Mouse (Mus musculus) layer of hippocampus, postnatal 36 days (tissue): ENCODE results near the gene Pde4d. TPM values are rescaled to one million over a fixed set of nuclear protein-coding genes. Genes with fewer than 3 reads are reported as not detected.
"Not testable (repeated sequence)": the region's sequence is repeated elsewhere in the genome, so short reads cannot be mapped to it uniquely, and the experiment has no call there.

ENCODE experiments used
- DNase-seq, 2 experiments: peaks; one replicate each; pipeline ENCODE4 v3.0.0; 2022
- total RNA-seq, 2 experiments: library from RNA; stranded (reverse); gene quantifications; 2 replicates each; pipeline ENCODE4 v1.2.3; 2021

Pde4d gene
- total RNA-seq, 2 experiments from 2014 or later, result 69.7 to 69.8 TPM

DNA sequence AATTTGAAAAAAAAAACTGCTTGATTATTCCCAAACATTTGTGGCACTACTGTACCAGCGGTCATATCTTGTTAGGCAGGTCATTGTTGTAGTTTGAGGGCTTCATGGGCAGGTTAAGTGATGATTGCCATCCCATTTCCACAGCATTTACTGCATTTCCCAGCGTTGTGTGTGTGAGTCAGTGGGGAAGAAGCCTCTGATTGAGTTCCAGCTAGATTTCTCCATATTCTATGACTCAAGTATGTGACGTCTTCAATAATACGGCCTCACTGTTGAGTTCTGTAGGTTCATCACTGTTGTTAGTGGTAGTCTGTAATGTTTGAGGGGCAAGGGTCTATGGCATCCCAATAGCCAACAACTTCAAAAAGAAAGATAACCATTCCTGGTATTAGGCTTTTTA is 255.7 kb downstream of the Pde4d start:
- no peak for DNase-seq

DNA sequence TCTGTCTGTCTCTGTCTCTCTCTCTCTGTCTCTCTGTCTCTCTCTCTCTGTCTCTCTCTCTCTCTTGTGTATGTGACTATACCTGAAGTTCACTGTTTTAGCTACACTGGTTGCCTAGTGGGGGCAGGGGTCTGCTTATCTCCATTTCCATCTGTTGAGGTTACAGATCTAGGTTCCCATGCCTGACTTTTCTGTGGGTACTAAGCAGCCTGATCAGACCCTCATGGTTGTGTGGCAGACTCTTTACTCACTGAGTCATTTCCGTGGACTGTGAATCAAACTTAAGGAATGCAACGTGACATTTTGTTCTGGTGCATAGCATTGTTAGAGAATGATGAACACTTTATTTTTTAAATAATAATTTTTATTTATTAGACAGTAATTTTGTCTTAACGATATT is 264.3 kb downstream of the Pde4d start:
- DNase-seq, result no peak

GRCm38 (mm10) chr13:108715029-108715428 is 265.3 kb downstream of the Pde4d start:
- no peak for DNase-seq

DNA sequence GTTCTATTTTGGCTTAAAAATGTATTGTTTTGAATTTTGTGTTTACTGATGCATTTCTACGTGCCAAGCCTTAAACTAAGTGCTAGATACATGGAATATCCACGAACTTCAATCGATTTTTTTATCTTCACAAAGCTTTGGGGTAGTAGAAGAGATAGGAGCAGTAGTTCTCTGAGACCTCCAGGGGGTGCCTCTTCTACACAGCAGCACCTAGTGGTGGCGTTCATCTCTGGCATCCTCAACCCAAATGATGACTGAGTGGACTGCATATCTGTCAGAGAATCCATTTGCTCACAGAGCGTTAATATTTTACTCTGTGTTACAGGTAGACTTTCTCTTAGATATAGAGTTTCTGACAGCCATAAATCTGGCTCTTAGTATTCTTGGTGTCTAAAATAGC is 272.5 kb downstream of the Pde4d start:
- no peak for DNase-seq

DNA sequence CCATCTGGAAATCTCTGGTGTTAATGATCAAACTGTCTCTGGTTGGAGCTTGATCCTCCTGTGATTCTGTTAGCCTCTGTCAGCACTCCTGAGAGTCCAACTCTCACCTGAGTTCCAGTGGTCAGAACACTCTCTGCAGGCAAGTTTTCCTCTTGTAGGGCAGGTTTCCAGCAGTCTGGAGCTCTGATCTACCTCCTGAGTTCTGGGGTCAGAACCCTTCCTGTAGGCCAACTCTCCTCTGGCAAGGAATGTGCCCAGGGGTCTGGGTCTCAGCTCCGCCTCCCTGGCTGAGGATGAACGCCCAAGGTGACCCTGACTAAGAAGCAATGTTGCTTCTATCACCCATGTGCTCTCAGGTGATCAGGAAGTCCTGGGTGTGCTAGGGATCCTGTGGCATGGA is 284.6 kb downstream of the Pde4d start:
- DNase-seq, result not testable (repeated sequence)

DNA sequence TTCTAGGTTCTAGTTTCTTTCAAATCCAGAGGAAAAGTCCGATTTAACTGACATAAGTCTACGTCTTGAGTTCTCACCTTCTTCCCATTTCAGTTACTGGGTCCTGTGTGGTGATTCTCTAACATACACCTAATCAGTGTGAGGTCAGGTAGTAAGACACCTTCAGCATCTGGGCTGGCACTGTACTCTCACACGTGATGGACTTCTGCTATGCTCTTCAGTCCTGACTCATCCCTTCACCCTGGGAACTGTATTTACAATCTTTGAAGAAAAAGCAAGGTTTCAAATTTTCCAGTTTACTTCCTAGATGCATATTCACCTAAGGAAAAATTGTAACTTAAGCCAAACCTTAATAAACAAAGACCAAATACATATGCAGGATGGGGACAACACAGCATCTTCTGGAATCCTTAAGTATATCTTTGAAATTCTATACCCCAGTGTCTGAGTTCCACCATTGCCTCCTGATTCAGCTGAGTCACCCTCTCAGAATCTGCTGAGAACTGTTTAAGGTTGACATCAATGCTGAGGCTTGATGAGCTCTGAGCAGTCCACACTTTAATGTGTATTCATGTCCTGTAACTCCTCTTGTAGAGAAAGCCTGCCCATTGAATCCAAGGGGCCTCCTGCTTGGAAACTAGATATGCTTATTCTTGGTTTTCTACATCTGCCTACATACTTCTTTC is 301.6 kb downstream of the Pde4d start:
- DNase-seq, result no peak

GRCm38 (mm10) chr13:108757477-108757876 is 307.7 kb downstream of the Pde4d start:
- DNase-seq, result no peak

DNA sequence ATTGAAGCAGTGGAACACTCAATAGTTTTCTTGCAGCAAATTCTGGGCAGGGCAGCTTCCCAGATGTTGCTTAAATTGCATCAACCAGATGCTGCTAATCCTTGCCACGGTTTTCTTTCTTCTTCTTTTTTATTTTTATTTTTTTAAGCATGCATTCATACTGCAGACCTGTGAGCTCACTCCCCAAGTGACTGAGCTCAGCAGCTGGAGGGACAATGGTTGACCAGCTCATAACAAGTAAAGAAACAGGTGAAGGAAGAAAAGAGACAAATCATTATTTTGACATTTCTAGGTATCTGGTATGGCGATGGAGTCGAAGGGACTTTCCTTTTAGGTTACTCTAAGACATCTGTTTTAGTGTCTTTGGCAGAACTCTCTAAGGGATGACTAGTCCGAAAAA is 308.6 kb downstream of the Pde4d start:
- no peak for DNase-seq

GRCm38 (mm10) chr13:108759140-108759539 is 309.4 kb downstream of the Pde4d start:
- no peak for DNase-seq

DNA sequence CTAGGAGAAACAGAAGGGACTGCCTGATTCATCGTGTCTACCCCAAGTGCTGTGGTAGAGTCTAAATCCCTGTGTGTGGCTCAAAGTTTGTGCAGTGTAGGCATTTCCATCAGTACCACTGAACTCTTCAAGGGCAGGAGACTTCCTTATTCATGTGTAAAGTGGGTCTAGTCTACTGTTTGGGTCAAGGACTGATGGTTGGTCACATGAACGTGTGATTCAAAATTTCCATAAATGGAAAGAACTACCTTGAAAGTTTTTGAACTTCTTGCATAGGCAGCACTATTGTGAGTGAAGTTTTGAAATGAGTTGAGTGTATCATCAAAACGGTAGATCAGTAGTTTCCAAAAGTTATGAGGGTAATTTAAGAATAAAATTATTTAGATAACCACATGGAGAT is 313.5 kb downstream of the Pde4d start:
- DNase-seq, result no peak

DNA sequence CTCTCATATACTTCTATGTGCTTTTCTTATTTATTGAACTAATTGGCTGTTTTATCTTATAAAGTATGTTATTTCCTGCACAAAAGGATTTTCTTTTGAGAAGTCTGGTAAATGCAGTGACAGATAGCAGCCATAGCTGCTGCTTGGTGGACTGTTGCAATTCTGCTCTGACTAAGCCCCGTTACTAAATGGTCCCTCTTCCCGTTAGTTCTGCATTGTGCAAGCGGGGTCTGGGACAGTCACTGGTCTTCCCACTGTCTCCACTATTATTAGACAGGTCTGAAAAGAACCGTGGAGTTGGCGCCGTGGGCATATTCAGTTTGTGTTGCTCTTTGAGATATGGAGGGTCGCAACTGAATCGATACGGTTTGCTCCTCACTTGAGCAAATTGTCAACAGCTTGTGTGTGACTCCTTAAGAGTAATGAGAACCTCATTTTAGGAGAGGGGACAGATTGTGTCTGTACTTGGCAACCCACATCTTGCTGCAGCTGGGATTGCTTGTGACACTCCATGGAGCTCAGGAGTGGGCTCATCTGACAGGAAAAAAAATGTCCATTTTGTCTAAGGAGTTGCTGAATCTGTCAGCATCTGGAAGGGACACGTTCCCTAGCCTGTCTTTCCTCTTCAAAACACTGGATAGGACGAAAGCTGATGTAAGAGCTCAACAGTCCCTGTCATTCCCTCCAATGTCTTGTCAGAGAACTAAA is 316.4 kb downstream of the Pde4d start:
- DNase-seq, result no peak

GRCm38 (mm10) chr13:108769465-108770056 is 319.8 kb downstream of the Pde4d start:
- no peak for DNase-seq

DNA sequence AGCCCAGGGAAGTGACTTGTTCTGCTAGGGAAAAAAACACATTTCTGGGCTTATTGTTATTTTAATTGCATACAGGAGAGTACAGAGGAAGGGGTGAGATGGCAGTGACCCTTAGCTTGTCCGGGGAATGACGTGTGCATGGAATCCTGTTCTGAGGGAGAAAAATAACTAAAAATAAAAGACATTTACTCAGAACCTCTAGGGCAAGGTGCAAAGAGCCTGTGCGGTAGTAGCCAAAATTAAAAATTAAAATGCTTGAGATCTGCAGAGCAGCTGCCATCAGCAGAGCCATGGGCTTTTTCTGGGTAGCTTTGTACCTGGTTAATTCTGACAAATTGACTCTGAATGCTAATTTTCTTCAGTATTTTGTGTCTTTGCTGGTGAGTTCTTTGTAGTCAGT is 322.6 kb downstream of the Pde4d start:
- no peak for DNase-seq

GRCm38 (mm10) chr13:108774981-108775380 is 325.2 kb downstream of the Pde4d start:
- no peak for DNase-seq

DNA sequence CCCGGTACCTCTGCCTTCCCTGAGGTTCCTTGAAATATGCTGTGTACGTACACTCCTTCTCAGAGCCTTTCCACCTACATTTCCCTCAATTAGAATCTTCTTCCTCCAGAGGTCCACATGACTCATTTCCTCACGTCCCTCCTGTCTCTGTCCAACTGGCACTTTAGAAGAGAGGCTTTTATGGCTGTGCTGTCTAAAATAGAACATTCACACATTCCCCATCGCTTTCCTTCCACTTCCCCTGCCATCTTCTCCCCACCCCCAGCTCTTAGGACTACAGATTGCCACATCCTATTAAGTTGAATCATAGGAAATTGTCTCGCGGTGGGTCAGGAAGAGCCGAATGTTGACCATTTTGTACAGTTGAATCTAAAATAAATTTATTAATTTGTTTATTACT is 326.1 kb downstream of the Pde4d start:
- DNase-seq, result no peak

GRCm38 (mm10) chr13:108797620-108798019 is 347.9 kb downstream of the Pde4d start:
- DNase-seq, result not testable (repeated sequence)

DNA sequence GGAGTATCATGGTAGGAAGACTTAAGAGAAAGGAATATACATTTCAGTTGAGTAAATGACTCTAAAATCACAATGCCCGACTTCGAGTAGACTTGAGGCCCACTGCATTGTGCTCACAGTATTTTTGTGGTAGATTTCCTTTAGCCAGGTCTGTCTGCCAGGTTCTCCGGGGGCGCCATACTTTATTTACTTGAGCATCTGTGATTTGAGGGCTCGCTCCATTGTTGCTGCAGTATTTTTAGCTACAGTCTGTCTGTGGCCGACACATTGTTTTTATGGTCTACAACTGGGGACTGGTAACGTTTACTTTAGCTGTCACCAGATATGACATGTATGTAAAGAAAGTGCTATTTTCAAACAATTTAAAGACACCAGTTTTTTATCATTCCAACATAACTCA is 359.4 kb downstream of the Pde4d start:
- DNase-seq, result no peak

DNA sequence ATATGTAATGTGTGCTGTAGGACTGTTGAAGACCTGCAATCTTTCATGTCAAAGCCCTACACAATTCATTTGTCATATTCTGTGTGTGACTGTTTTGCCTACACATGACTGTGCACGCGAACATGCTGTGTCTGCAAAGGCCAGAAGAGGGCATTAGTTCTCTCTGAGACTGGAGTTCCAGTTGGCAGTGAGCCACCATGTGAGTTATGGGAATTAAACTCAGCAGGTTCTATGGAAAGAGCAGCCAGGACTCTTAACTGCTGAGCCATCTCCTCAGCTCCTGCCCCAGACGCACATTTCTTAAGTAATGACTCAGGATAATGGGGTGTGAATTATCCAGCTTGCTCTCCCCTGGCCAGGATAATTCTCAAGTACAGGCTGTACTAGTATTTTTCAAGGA is 363.2 kb downstream of the Pde4d start:
- DNase-seq, result peak in 1 of 2 experiments; percentile 7

GRCm38 (mm10) chr13:108819846-108820408 is 370.2 kb downstream of the Pde4d start:
- DNase-seq, result no peak

DNA sequence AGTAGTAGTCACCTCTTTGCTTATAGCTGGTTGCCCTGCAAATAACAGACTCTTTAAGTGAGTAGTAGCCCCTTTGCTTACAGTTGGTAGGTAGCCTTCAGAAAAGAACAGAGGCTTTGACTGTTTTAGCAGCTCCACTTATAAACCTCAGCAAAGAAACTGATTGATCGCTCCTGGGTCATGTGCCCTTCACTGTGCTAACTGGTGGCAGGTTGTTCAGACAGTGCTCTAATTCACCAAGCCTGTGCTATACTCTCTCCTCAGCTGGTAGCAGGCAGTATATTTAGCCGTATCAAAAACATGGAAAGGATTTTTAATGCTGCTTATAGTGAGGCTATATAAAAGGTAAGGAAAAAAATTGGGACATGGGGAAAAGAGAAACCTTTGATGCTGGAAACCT is 370.7 kb downstream of the Pde4d start:
- no peak for DNase-seq

GRCm38 (mm10) chr13:108821270-108821669 is 371.5 kb downstream of the Pde4d start:
- no peak for DNase-seq

- DNase-seq, result peak in 1 of 2 experiments; percentile 10
These were observed 375.0 kb downstream of the Pde4d start for GRCm38 (mm10) chr13:108824638-108825310.

- DNase-seq, result no peak
These were observed 375.8 kb downstream of the Pde4d start for GRCm38 (mm10) chr13:108825501-108825900.
